Mouse (Mus musculus) forebrain, embryonic 13.5 days (tissue): Measurements from ENCODE around the gene St7. TPM values are rescaled to one million over a fixed set of nuclear protein-coding genes. Genes with fewer than 3 reads are reported as not detected.

Experiments
- ATAC-seq: fragments of 200-750 bp; cut with Nextera tagmentation; 2 replicates; pipeline ENCODE4 v1.8.0; 2017
- H3K27ac ChIP-seq: fragments of 300-500 bp; sonication (generic); 2 replicates; pipeline ENCODE4 v1.5.1; 2015; ENCODE audit warnings: inconsistent platforms, mild to moderate bottlenecking, moderate library complexity
- H3K27me3 ChIP-seq: fragments of 300-500 bp; sonication (generic); 2 replicates; pipeline ENCODE4 v1.6.1; 2015; ENCODE audit warnings: mild to moderate bottlenecking, inconsistent platforms
- H3K36me3 ChIP-seq: fragments of 300-500 bp; sonication (generic); 2 replicates; pipeline ENCODE4 v1.6.1; 2015; ENCODE audit warnings: mild to moderate bottlenecking, inconsistent platforms; ENCODE audit not compliant: poor library complexity, severe bottlenecking
- H3K4me1 ChIP-seq: fragments of 300-500 bp; sonication (generic); 2 replicates; pipeline ENCODE4 v1.6.1; 2015; ENCODE audit warnings: inconsistent platforms
- H3K4me2 ChIP-seq: fragments of 300-500 bp; sonication (generic); 2 replicates; pipeline ENCODE4 v1.6.1; 2015; ENCODE audit warnings: inconsistent platforms, mild to moderate bottlenecking, moderate library complexity
- H3K4me3 ChIP-seq: fragments of 300-500 bp; sonication (generic); 2 replicates; pipeline ENCODE4 v1.5.1; 2015; ENCODE audit warnings: mild to moderate bottlenecking, inconsistent platforms
- H3K9ac ChIP-seq: fragments of 300-500 bp; sonication (generic); 2 replicates; pipeline ENCODE4 v1.6.1; 2015; ENCODE audit warnings: mild to moderate bottlenecking, inconsistent platforms
- H3K9me3 ChIP-seq: fragments of 300-500 bp; sonication (generic); replicated peaks from 2 replicates; pipeline ENCODE4 v1.6.1; 2016; ENCODE audit warnings: inconsistent platforms
- WGBS: fragments of 180-500 bp; shearing (Covaris S2); methylation state at CpG from one replicate; pipeline ENCODE4 v1.1.7; 2015; 5-methylcytosine and 5-hydroxymethylcytosine counted together
- polyA plus RNA-seq: library from polyadenylated mRNA; unstranded; fragments of >200 nt; fragmentation: Nextera tagmentation; extraction: Ambion mirVana; gene quantifications from 2 replicates; pipeline ENCODE4 v1.2.1, GENCODE M21; 2015

Gene St7
- polyA plus RNA-seq, 1 experiment from 2014 or later, result 49.5 TPM

DNA sequence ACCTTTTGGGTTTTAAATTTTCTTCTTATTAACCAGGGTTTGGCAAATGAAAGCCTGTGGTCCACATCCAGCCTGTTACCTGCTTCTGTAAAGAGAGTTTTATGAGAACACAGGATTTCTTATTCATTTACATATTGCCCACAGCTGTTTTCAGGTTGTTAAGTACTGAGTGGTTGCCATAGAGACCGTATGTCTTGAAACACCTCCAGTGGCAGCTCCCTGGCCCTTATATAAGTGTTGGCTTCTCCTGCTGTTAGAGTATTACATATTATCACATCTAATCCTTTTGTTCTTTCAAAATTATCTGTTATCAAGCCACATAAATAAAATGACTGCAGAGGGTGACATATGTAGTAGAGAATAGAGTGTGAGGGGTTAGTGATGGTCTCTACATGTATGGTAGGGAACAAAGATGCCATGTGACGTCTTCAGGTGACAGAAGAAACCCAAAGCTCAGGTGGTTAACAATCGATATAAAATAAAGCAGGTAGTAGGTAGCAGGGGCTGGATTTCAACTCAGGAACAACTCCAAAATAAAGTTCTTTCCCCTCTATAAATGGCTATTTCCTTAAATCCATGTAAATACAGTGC lies 183.4 kb downstream of the St7 start:
- Histone ChIP-seq H3K27ac (0 out of 2 replicates have a peak overlapping the region, but pooled peaks have one; percentile 33), H3K9me3 (no peaks in the 10 kb centered on the region), H3K4me3 (no peak overlapping the region), H3K9ac (no peak overlapping the region), H3K4me2 (no peak overlapping the region), H3K36me3 (peaks cover 22% of the 10 kb centered on the region), H3K27me3 (no peaks in the 10 kb centered on the region), H3K4me1 (peaks cover 6% of the 10 kb centered on the region)
- 83% methylated on average over 3 of the region's 3 CpGs for WGBS
- ATAC-seq, result peak; percentile 65; the same call in 1 of the 2 replicates

DNA sequence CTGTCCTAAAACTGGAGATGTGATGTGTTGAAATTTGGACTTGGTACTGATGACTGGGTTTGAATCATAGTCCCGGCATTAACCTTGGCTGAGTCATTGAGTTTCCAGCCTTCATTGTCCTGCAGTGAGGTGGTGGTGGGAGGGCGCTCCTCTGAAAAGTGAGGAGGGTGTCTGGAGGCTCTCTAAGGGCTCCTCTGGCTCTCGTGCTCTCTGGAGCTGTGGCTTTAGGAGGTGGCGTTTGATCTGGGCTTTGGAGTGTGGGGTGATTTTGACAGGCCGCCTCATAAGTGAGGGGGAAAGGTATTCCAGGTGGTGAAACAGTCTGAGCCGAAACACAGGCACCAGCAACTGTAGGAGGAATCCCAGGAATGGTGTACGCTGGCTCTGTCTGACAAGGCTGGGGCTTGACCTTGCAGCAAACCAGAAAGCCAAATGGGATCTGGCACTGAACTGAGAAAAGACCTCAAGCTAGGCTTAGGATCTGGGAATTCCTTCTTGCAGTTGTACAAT lies 184.0 kb downstream of the St7 start:
- H3K4me3 ChIP-seq, result no peak overlapping the region
- peaks cover 6% of the 10 kb centered on the region for H3K4me1 ChIP-seq
- H3K9ac ChIP-seq, result no peak overlapping the region
- WGBS, result 79% methylated on average over 7 of the region's 7 CpGs
- H3K27ac ChIP-seq, result 0 out of 2 replicates have a peak overlapping the region, but pooled peaks have one; percentile 33
- no peaks in the 10 kb centered on the region for H3K9me3 ChIP-seq
- no peak for ATAC-seq
- peaks cover 15% of the 10 kb centered on the region for H3K36me3 ChIP-seq
- no peaks in the 10 kb centered on the region for H3K27me3 ChIP-seq
- H3K4me2 ChIP-seq, result no peak overlapping the region

- no peak overlapping the region for H3K9ac ChIP-seq
- no peak overlapping the region for H3K4me3 ChIP-seq
- ATAC-seq, result no peak
- no peaks in the 10 kb centered on the region for H3K9me3 ChIP-seq
- H3K4me1 ChIP-seq, result no peaks in the 10 kb centered on the region
- peaks cover 34% of the 10 kb centered on the region for H3K36me3 ChIP-seq
- H3K27ac ChIP-seq, result no peak overlapping the region
- no peaks in the 10 kb centered on the region for H3K27me3 ChIP-seq
- H3K4me2 ChIP-seq, result no peak overlapping the region
Measured at GRCm38 (mm10) chr6:17882943-17883342, 190.2 kb downstream of the St7 start.

DNA sequence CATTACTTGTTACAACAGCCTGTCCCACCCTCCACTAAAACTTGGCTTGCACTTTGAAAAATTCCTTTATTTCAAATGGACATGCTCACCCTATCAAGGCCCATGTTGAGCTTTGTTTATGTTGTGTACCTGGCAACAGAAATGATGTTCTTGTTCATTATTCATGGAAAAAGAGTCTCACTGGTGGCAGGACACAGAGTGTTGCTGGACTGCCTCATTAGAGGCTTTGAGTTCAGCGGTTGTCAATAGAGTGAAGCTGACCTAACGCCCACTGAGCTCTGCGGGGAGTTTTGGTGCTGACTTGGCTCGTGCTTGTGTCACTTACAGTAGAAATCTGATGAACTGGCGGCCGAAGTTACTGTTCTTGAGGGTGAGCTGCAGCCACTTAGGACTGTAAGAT lies 195.0 kb downstream of the St7 start:
- Histone ChIP-seq H3K9me3 (no peaks in the 10 kb centered on the region), H3K27me3 (no peaks in the 10 kb centered on the region), H3K4me3 (no peak overlapping the region), H3K27ac (no peak overlapping the region), H3K4me2 (no peak overlapping the region), H3K9ac (no peak overlapping the region), H3K36me3 (peaks cover 31% of the 10 kb centered on the region), H3K4me1 (no peaks in the 10 kb centered on the region)
- WGBS, result 81% methylated on average over 6 of the region's 6 CpGs
- no peak for ATAC-seq

DNA sequence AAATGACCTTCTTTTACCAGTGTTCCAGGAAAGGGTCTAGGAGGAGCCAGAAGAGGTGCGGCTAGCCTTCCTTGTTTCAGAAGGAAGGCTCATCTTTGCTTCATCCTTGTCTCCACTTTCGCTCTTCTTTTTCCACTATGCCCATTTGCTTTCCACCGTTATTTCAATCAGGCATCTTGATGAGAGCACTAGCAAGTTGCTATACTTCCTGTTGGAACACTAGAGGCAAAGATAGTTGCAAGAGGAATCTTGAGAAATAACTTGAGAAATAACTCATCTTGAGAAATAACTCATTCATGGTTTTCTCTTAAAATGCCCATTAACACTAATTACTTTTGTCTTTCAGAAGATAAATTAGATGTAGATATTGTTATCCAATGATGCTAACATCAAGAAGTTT lies 202.8 kb downstream of the St7 start:
- no peak for ATAC-seq
- Histone ChIP-seq H3K27me3 (no peaks in the 10 kb centered on the region), H3K27ac (no peak overlapping the region), H3K9me3 (no peaks in the 10 kb centered on the region), H3K36me3 (peaks cover 12% of the 10 kb centered on the region; the same call in 1 of the 2 replicates), H3K4me2 (no peak overlapping the region), H3K4me3 (no peak overlapping the region), H3K4me1 (no peaks in the 10 kb centered on the region), H3K9ac (no peak overlapping the region)
- 98% methylated on average over 3 of the region's 3 CpGs for WGBS

DNA sequence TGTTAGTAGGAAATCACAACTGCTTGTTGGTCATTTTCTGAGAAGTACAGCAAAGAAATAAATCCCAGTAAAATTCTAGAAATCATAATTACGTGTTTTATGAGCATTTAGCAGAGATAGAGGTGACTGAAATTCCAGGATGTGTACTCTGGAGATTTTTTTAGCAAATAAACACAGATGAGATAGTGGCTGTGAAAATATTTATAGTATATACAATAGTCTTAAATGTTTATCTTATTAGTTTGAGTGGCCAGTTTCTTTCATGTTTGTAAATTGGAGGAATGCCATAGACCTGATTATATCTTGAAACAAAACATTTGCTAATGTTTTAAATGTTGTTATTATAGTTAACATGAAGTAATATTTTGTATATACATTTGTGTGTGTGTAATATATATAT lies 205.8 kb downstream of the St7 start:
- no peak for ATAC-seq
- Histone ChIP-seq H3K36me3 (peaks cover 15% of the 10 kb centered on the region; the same call in 1 of the 2 replicates), H3K9me3 (no peaks in the 10 kb centered on the region), H3K4me3 (no peak overlapping the region), H3K27ac (no peak overlapping the region), H3K4me2 (no peak overlapping the region), H3K27me3 (no peaks in the 10 kb centered on the region), H3K4me1 (no peaks in the 10 kb centered on the region), H3K9ac (no peak overlapping the region)
- WGBS, result 90% methylated on average over 1 of the region's 1 CpGs

DNA sequence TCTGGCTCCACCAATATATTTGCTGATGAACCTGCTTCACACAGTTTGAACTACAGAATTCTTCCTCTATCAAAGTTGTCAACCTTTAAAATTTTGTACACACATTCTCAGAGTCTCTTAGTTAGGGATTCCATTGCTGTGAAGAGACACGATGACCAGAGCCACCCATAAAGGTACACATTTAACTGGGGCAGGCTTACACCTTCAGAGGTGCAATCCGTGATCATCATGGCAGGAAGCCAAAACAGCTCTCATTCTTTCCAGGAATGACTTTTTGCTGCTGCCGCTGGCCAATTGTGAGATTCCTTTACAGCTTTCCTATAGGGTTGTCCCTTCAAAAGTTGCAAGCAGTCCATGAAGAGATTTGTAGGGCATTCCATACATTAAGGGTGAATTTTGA lies 210.6 kb downstream of the St7 start:
- no peak overlapping the region for H3K4me2 ChIP-seq
- WGBS, result 76% methylated on average over 3 of the region's 3 CpGs
- no peak for ATAC-seq
- H3K36me3 ChIP-seq, result peaks cover 4% of the 10 kb centered on the region; the same call in 1 of the 2 replicates
- H3K4me3 ChIP-seq, result no peak overlapping the region
- no peaks in the 10 kb centered on the region for H3K27me3 ChIP-seq
- no peaks in the 10 kb centered on the region for H3K9me3 ChIP-seq
- no peak overlapping the region for H3K9ac ChIP-seq
- H3K27ac ChIP-seq, result no peak overlapping the region
- peaks cover 14% of the 10 kb centered on the region for H3K4me1 ChIP-seq

DNA sequence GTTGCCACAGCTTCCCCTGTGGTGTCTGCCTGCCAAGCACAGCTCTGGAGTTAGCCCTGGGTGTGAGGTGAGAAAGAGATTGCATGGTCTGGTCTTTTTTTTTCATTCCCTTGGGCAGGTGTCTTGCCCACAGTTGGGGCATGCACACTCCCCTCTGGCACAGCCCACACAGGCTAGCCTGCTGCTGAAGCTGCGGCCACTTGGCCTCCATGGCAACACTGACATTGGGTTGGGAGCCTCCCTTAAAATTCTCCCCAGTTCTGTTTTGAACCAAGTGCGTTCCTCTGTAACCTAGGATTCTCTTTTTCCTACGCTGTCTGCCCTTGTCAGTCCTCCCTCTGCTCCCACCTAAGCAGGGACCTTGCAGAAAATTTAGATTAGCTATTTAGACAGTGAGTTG lies 213.0 kb downstream of the St7 start:
- no peak overlapping the region for H3K4me3 ChIP-seq
- H3K4me1 ChIP-seq, result peaks cover 14% of the 10 kb centered on the region
- ATAC-seq, result peak; percentile 44; the same call in 1 of the 2 replicates
- no peak overlapping the region for H3K27ac ChIP-seq
- no peaks in the 10 kb centered on the region for H3K9me3 ChIP-seq
- no peaks in the 10 kb centered on the region for H3K27me3 ChIP-seq
- WGBS, result 19% methylated on average over 3 of the region's 3 CpGs
- H3K36me3 ChIP-seq, result peaks cover 18% of the 10 kb centered on the region
- H3K9ac ChIP-seq, result no peak overlapping the region
- H3K4me2 ChIP-seq, result no peak overlapping the region

DNA sequence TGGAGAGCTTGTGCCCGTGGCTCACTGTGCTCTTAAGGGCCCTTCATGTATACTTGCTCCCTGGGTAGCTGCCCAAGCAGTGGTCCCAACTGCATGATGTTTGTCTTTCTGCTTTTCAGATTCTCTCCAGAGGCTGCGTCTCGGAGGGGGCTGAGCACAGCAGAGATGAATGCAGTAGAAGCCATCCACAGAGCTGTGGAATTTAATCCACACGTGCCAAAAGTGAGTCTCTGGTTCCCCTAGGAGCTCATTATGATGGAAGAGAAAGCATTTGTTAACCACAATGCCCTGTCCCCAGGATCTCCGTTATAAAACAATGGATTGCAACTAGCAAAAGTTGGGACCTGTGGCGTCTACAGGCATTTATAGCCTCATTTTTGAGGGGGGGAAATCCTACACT lies 213.6 kb downstream of the St7 start:
- Histone ChIP-seq H3K27me3 (no peaks in the 10 kb centered on the region), H3K27ac (no peak overlapping the region), H3K4me3 (no peak overlapping the region), H3K9me3 (no peaks in the 10 kb centered on the region), H3K4me1 (peaks cover 14% of the 10 kb centered on the region), H3K36me3 (peaks cover 20% of the 10 kb centered on the region), H3K9ac (no peak overlapping the region), H3K4me2 (no peak overlapping the region)
- 4% methylated on average over 6 of the region's 6 CpGs for WGBS
- ATAC-seq, result no peak

- Histone ChIP-seq H3K4me2 (no peak overlapping the region), H3K27ac (no peak overlapping the region), H3K36me3 (peaks cover 32% of the 10 kb centered on the region), H3K4me1 (no peaks in the 10 kb centered on the region), H3K27me3 (no peaks in the 10 kb centered on the region), H3K9ac (no peak overlapping the region), H3K4me3 (no peak overlapping the region), H3K9me3 (no peaks in the 10 kb centered on the region)
- 86% methylated on average over 6 of the region's 6 CpGs for WGBS
- no peak for ATAC-seq
Measured at GRCm38 (mm10) chr6:17912312-17912711, 219.6 kb downstream of the St7 start.

DNA sequence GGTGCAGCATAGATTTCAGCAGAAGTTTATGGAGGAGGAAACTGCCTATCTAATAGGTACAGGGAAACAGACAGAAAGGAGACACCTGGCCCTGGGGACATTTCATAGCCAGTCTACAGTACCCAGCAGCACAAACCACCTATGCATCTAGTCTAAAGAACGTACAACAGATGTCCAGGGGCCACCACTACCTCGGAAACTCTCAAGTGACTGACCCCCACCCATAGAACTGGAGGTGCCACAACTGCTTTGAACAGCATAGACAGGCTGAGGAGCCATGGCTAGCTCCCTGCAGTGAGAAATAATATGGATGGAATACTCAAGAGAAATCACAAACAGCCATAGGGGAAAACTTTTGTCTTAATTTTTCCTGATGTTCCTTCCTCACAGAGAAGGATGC lies 220.1 kb downstream of the St7 start:
- H3K27me3 ChIP-seq, result no peaks in the 10 kb centered on the region
- no peak overlapping the region for H3K9ac ChIP-seq
- H3K27ac ChIP-seq, result no peak overlapping the region
- no peak overlapping the region for H3K4me3 ChIP-seq
- no peaks in the 10 kb centered on the region for H3K9me3 ChIP-seq
- WGBS, result 85% methylated on average over 2 of the region's 2 CpGs
- peaks cover 32% of the 10 kb centered on the region for H3K36me3 ChIP-seq
- H3K4me2 ChIP-seq, result no peak overlapping the region
- no peaks in the 10 kb centered on the region for H3K4me1 ChIP-seq
- ATAC-seq, result no peak

- no peaks in the 10 kb centered on the region for H3K9me3 ChIP-seq
- WGBS, result 76% methylated on average over 1 of the region's 1 CpGs
- H3K36me3 ChIP-seq, result peaks cover 32% of the 10 kb centered on the region
- H3K4me3 ChIP-seq, result no peak overlapping the region
- H3K9ac ChIP-seq, result no peak overlapping the region
- no peak overlapping the region for H3K4me2 ChIP-seq
- no peaks in the 10 kb centered on the region for H3K4me1 ChIP-seq
- no peak overlapping the region for H3K27ac ChIP-seq
- no peaks in the 10 kb centered on the region for H3K27me3 ChIP-seq
- no peak for ATAC-seq
Measured at GRCm38 (mm10) chr6:17913315-17913714, 220.6 kb downstream of the St7 start.

DNA sequence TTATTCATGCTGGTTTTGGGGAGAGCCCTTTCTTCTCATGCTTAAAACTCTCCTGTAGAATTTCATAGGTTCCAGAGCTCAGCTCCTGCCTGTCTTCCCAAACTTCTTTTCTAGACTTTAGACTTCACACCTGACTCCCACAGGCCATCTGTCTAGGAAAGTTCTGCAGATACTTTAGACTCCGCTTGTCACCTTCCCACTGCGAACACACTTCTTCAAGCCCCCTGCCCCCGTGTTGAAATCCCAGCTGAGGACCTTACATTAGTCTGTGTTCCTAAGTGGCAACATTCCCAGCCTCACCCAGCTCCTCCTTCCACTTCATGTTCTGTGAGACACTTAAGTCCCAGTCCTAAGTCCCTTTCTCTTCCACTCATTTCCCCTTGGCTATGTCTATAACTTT lies 221.6 kb downstream of the St7 start:
- no peak overlapping the region for H3K4me3 ChIP-seq
- peaks cover 36% of the 10 kb centered on the region for H3K36me3 ChIP-seq
- 94% methylated on average over 3 of the region's 3 CpGs for WGBS
- H3K9ac ChIP-seq, result no peak overlapping the region
- H3K27ac ChIP-seq, result no peak overlapping the region
- no peak overlapping the region for H3K4me2 ChIP-seq
- no peak for ATAC-seq
- H3K27me3 ChIP-seq, result no peaks in the 10 kb centered on the region
- no peaks in the 10 kb centered on the region for H3K9me3 ChIP-seq
- H3K4me1 ChIP-seq, result no peaks in the 10 kb centered on the region
